Mouse (Mus musculus) G1E (cell line): ENCODE results near the gene Traf7.

Experiments used
- CTCF ChIP-seq: IDR thresholded peaks from 2 replicates; pipeline ENCODE4 v1.5.1; 2012; ENCODE audit warnings: low read depth, low read length, inconsistent platforms, mixed read lengths
- GATA1 ChIP-seq: IDR thresholded peaks from 2 replicates; pipeline ENCODE4 v1.6.1; 2012; ENCODE audit warnings: borderline replicate concordance, low read length, inconsistent platforms, mixed read lengths
- TAL1 ChIP-seq: conservative IDR thresholded peaks from 2 replicates; pipeline ENCODE4 v1.6.1; 2012; ENCODE audit warnings: low read depth, low read length, inconsistent platforms, mixed read lengths

DNA sequence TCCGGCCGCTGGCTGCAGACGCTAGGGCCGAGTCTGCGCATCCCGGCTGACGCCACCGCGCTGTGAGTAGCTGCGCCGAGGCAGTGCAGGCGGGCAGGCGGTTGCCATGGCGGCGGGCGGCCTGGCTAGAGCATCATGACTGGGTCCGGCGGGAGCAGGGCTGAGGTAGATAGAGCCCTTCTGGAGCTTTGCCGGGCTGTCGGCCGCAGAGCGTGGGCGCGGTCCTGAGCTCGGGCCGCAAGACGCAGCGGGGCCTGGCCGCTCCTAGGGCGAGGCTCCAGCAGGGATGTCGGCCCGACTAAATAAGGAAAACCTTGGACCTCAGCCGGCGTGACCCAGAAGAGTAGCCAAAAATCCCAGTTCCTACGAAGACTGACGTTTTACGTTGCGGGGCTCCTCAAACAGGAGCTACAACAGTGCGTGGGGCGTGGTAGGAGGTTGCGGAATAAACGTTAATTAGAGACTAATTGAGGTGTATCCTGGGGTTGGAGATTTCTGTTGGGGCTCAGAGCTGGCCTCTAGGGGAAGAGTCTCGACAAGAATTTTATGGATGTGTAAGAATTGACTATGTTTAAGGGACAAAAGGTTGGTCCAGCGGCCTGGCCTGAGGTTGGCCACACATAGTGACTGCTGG lies 22.8 kb upstream of the Traf7 start:
- TF ChIP-seq CTCF (no peak), TAL1 (no peak), GATA1 (no peak)
